Mouse (Mus musculus): ENCODE measurements around the gene 6430550D23Rik. TPM values are rescaled to one million over a fixed set of nuclear protein-coding genes. Genes with fewer than 3 reads are reported as not detected.

Gene 6430550D23Rik
- polyA plus RNA-seq, 1 experiment from 2014 or later, result 0.75 TPM

GRCm38 (mm10) chr2:155949362-155949761 lies 58.4 kb downstream of the 6430550D23Rik start:
- Histone ChIP-seq H3K36me3 (no peaks in the 10 kb centered on the region), H3K27me3 (peaks cover 18% of the 10 kb centered on the region), H3K27ac (no peak overlapping the region), H3K4me3 (replicated peaks) (no peak overlapping the region), H3K9me3 (replicated peaks) (no peaks in the 10 kb centered on the region), H3K9ac (no peak overlapping the region), H3K4me1 (peaks cover 17% of the 10 kb centered on the region), H3K4me2 (no peak overlapping the region)
- no peak for ATAC-seq (replicated peaks; ENCODE audit: low FRiP score)
- 16% methylated on average over 6 of the region's 6 CpGs for WGBS

- no peaks in the 10 kb centered on the region for H3K36me3 ChIP-seq
- H3K9me3 ChIP-seq (replicated peaks), result no peaks in the 10 kb centered on the region
- no peak for ATAC-seq (replicated peaks; ENCODE audit: low FRiP score)
- WGBS, result 58% methylated on average over 5 of the region's 5 CpGs
- H3K4me1 ChIP-seq, result peaks cover 30% of the 10 kb centered on the region
- H3K4me3 ChIP-seq (replicated peaks), result no peak overlapping the region
- no peak overlapping the region for H3K27ac ChIP-seq
- H3K4me2 ChIP-seq, result no peak overlapping the region
- H3K27me3 ChIP-seq, result peaks cover 14% of the 10 kb centered on the region
- no peak overlapping the region for H3K9ac ChIP-seq
Measured at GRCm38 (mm10) chr2:155947390-155948002, 60.3 kb downstream of the 6430550D23Rik start.

GRCm38 (mm10) chr2:155946499-155946898 lies 61.3 kb downstream of the 6430550D23Rik start:
- no peak overlapping the region for H3K4me3 ChIP-seq (replicated peaks)
- H3K9ac ChIP-seq, result no peak overlapping the region
- H3K9me3 ChIP-seq (replicated peaks), result no peaks in the 10 kb centered on the region
- H3K27ac ChIP-seq, result no peak overlapping the region
- no peak overlapping the region for H3K4me2 ChIP-seq
- no peaks in the 10 kb centered on the region for H3K36me3 ChIP-seq
- 29% methylated on average over 4 of the region's 4 CpGs for WGBS
- peaks cover 38% of the 10 kb centered on the region for H3K4me1 ChIP-seq
- no peak for ATAC-seq (replicated peaks; ENCODE audit: low FRiP score)
- H3K27me3 ChIP-seq, result peaks cover 14% of the 10 kb centered on the region

- H3K27ac ChIP-seq, result no peak overlapping the region
- no peak overlapping the region for H3K9ac ChIP-seq
- peaks cover 14% of the 10 kb centered on the region for H3K27me3 ChIP-seq
- H3K4me2 ChIP-seq, result no peak overlapping the region
- no peaks in the 10 kb centered on the region for H3K9me3 ChIP-seq (replicated peaks)
- H3K4me3 ChIP-seq (replicated peaks), result no peak overlapping the region
- peaks cover 38% of the 10 kb centered on the region for H3K4me1 ChIP-seq
- no peaks in the 10 kb centered on the region for H3K36me3 ChIP-seq
- ATAC-seq (replicated peaks; ENCODE audit: low FRiP score), result no peak
- 3% methylated on average over 7 of the region's 7 CpGs for WGBS
Measured at GRCm38 (mm10) chr2:155946069-155946468, 61.7 kb downstream of the 6430550D23Rik start.

GRCm38 (mm10) chr2:155945580-155945979 lies 62.2 kb downstream of the 6430550D23Rik start:
- peaks cover 38% of the 10 kb centered on the region for H3K4me1 ChIP-seq
- H3K9me3 ChIP-seq (replicated peaks), result no peaks in the 10 kb centered on the region
- H3K36me3 ChIP-seq, result no peaks in the 10 kb centered on the region
- H3K4me3 ChIP-seq (replicated peaks), result no peak overlapping the region
- H3K27ac ChIP-seq, result no peak overlapping the region
- WGBS, result 48% methylated on average over 5 of the region's 5 CpGs
- peaks cover 14% of the 10 kb centered on the region for H3K27me3 ChIP-seq
- no peak for ATAC-seq (replicated peaks; ENCODE audit: low FRiP score)
- no peak overlapping the region; the same call in 1 of the 2 replicates for H3K4me2 ChIP-seq
- no peak overlapping the region for H3K9ac ChIP-seq

GRCm38 (mm10) chr2:155945124-155945523 lies 62.7 kb downstream of the 6430550D23Rik start, which contains the start of gene Gdf5:
Gene Gdf5 (minus strand): TSS chr2:155945367.
- Histone ChIP-seq H3K4me2 (peak within 1 kb of the TSS; percentile 25; the same call in 1 of the 2 replicates), H3K4me1 (peaks cover 38% of the 10 kb centered on the region), H3K9me3 (replicated peaks) (no peaks in the 10 kb centered on the region), H3K9ac (no peak within 1 kb of the TSS), H3K27me3 (peaks cover 14% of the 10 kb centered on the region), H3K4me3 (replicated peaks) (0 out of 2 replicates have a peak within 1 kb of the TSS, but pooled peaks have one; percentile 7), H3K27ac (no peak within 1 kb of the TSS), H3K36me3 (no peaks in the 10 kb centered on the region)
- no peak for ATAC-seq (replicated peaks; ENCODE audit: low FRiP score)
- 33% methylated on average over 13 of the region's 13 CpGs for WGBS

- WGBS, result 72% methylated on average over 4 of the region's 4 CpGs
- Histone ChIP-seq H3K4me3 (replicated peaks) (0 out of 2 replicates have a peak overlapping the region, but pooled peaks have one; percentile 7), H3K27ac (no peak overlapping the region), H3K9ac (no peak overlapping the region), H3K4me1 (peaks cover 38% of the 10 kb centered on the region), H3K4me2 (peak overlapping the region; percentile 25; the same call in 1 of the 2 replicates), H3K9me3 (replicated peaks) (no peaks in the 10 kb centered on the region), H3K36me3 (no peaks in the 10 kb centered on the region), H3K27me3 (peaks cover 12% of the 10 kb centered on the region)
- ATAC-seq (replicated peaks; ENCODE audit: low FRiP score), result peak; percentile 63; the same call in 1 of the 2 replicates
Measured at GRCm38 (mm10) chr2:155944685-155945084, 63.1 kb downstream of the 6430550D23Rik start.

GRCm38 (mm10) chr2:155943463-155943862 lies 64.3 kb downstream of the 6430550D23Rik start:
- Histone ChIP-seq H3K4me2 (peak overlapping the region; percentile 45), H3K9ac (no peak overlapping the region), H3K27ac (no peak overlapping the region), H3K27me3 (peaks cover 7% of the 10 kb centered on the region; the same call in 1 of the 2 replicates), H3K4me3 (replicated peaks) (no peak overlapping the region), H3K9me3 (replicated peaks) (no peaks in the 10 kb centered on the region), H3K36me3 (no peaks in the 10 kb centered on the region), H3K4me1 (peaks cover 38% of the 10 kb centered on the region)
- peak; percentile 52; the same call in 1 of the 2 replicates for ATAC-seq (replicated peaks; ENCODE audit: low FRiP score)
- 3% methylated on average over 8 of the region's 8 CpGs for whole genome bisulfite sequencing

GRCm38 (mm10) chr2:155941697-155942442 lies 65.9 kb downstream of the 6430550D23Rik start:
- Histone ChIP-seq H3K4me1 (peaks cover 35% of the 10 kb centered on the region), H3K4me2 (no peak overlapping the region), H3K36me3 (no peaks in the 10 kb centered on the region), H3K4me3 (replicated peaks) (no peak overlapping the region), H3K27me3 (peaks cover 7% of the 10 kb centered on the region; the same call in 1 of the 2 replicates), H3K9ac (no peak overlapping the region), H3K27ac (no peak overlapping the region), H3K9me3 (replicated peaks) (no peaks in the 10 kb centered on the region)
- ATAC-seq (replicated peaks; ENCODE audit: low FRiP score), result no peak
- 78% methylated on average over 40 of the region's 40 CpGs for WGBS

- peaks cover 31% of the 10 kb centered on the region for H3K4me1 ChIP-seq
- WGBS, result 91% methylated on average over 3 of the region's 3 CpGs
- no peaks in the 10 kb centered on the region for H3K36me3 ChIP-seq
Measured at GRCm38 (mm10) chr2:155940681-155941080, 67.1 kb downstream of the 6430550D23Rik start, which contains the start of gene Gm15557. Gene Gm15557 (plus strand): TSS chr2:155940728.

GRCm38 (mm10) chr2:155939897-155940529 lies 67.8 kb downstream of the 6430550D23Rik start:
- peaks cover 7% of the 10 kb centered on the region; the same call in 1 of the 2 replicates for H3K27me3 ChIP-seq
- ATAC-seq (replicated peaks; ENCODE audit: low FRiP score), result no peak

More at GRCm38 (mm10) chr2:155940681-155941080, 67.1 kb downstream of the 6430550D23Rik start, which contains the start of gene Gm15557:
- Histone ChIP-seq H3K27ac (no peak within 1 kb of the TSS), H3K9me3 (replicated peaks) (no peaks in the 10 kb centered on the region), H3K9ac (no peak within 1 kb of the TSS), H3K27me3 (peaks cover 7% of the 10 kb centered on the region; the same call in 1 of the 2 replicates), H3K4me3 (replicated peaks) (no peak within 1 kb of the TSS), H3K4me2 (no peak within 1 kb of the TSS)
- ATAC-seq (replicated peaks; ENCODE audit: low FRiP score), result no peak

More at GRCm38 (mm10) chr2:155939897-155940529, 67.8 kb downstream of the 6430550D23Rik start:
- Histone ChIP-seq H3K4me3 (replicated peaks) (no peak overlapping the region), H3K36me3 (no peaks in the 10 kb centered on the region), H3K27ac (no peak overlapping the region), H3K9ac (no peak overlapping the region), H3K9me3 (replicated peaks) (no peaks in the 10 kb centered on the region), H3K4me1 (peaks cover 28% of the 10 kb centered on the region), H3K4me2 (no peak overlapping the region)
- WGBS, result 73% methylated on average over 7 of the region's 7 CpGs

Data from kidney, embryonic 15.5 days (tissue).